Mouse (Mus musculus): ENCODE results near the gene Gm21518.
"Not testable (repeated sequence)": the region's sequence is repeated elsewhere in the genome, so short reads cannot be mapped to it uniquely, and the experiment has no call there.

Gene Gm21518

DNA sequence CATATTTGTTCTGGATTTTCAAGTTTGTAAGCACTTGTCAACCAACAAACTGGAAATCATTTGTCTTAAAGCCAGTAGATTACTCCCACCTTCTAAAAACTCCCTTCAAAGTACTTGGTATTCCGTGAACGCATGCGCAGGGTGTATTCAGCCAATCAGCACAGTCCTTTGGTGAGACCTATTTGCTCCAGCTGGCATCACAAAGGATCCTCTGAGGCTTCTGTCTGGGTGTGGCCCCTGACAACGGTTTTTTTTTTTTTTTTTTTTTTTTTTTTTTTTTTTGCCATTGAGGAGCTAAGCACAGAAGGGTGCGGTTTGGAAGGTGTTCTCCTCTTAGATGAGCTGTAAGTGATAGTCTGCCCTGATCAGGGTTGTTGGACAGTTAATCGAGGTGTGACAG lies at the start of gene Gm21518:
TSS of gene Gm21518 (plus strand) at position 301 of the 400 bp plus-strand sequence.
- DNase-seq (ENCODE audit: low spot score in 2 of 2): not testable (repeated sequence)
